Mouse (Mus musculus): Measurements from ENCODE around the gene Tlx2. TPM values are rescaled to one million over a fixed set of nuclear protein-coding genes. Genes with fewer than 3 reads are reported as not detected.

Gene Tlx2
- polyA plus RNA-seq, 1 experiment from 2014 or later, result not detected

DNA sequence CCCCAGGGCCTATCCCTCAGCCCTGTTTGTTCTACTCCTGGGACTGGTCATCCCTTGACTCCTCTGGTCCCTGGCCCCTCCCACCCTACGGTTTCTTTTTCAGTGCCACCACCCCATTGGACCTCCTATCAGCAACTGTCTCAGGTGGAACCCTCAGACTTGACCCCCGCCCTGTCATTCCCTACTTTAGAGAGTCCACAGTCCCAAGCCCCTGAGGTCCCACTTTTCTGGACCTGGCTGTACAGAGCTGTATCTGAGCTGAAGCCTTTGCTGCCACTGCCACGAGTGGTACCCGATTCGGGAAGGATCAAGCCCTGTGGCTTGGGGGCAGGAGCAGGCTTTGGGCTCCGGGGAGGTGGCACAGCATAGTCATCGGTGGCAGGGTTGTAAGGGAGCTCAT is 39.0 kb downstream of the Tlx2 start:
- Histone ChIP-seq H3K4me2 (no peak overlapping the region), H3K4me3 (no peak overlapping the region), H3K36me3 (0 out of 2 replicates have a peak, but pooled peaks cover 4% of the 10 kb centered on the region), H3K9me3 (no peaks in the 10 kb centered on the region), H3K4me1 (peaks cover 61% of the 10 kb centered on the region), H3K27ac (no peak overlapping the region), H3K9ac (no peak overlapping the region), H3K27me3 (peaks cover 8% of the 10 kb centered on the region)
- WGBS, result 69% methylated on average over 7 of the region's 7 CpGs
- no peak for ATAC-seq (ENCODE audit: insufficient number of reproducible peaks, low FRiP score, low TSS enrichment, low read depth)

DNA sequence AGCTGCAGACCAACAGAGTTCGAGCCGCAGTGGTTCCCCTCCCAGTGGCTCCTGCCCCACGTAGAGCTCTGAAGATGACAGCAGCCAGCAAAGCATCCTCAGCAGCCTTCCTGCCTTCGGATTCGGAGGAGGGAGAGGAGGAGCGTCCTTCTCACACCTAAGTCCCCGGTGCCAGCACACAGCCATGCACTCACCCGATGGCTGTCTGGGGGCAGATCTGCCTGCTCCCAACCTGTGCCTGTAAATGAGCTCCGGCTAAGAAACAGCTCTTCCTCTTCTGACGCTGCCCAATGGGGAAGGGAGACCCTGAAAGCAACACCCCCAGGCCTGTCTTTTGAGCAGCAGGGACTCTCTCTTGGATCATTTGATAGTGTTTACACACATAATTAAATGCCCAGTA is 40.3 kb downstream of the Tlx2 start:
- Histone ChIP-seq H3K4me1 (peaks cover 51% of the 10 kb centered on the region), H3K4me2 (no peak overlapping the region), H3K4me3 (no peak overlapping the region), H3K9me3 (no peaks in the 10 kb centered on the region), H3K9ac (no peak overlapping the region), H3K27ac (no peak overlapping the region), H3K36me3 (0 out of 2 replicates have a peak, but pooled peaks cover 4% of the 10 kb centered on the region), H3K27me3 (peaks cover 8% of the 10 kb centered on the region)
- WGBS, result 32% methylated on average over 10 of the region's 10 CpGs
- no peak for ATAC-seq (ENCODE audit: insufficient number of reproducible peaks, low FRiP score, low TSS enrichment, low read depth)

DNA sequence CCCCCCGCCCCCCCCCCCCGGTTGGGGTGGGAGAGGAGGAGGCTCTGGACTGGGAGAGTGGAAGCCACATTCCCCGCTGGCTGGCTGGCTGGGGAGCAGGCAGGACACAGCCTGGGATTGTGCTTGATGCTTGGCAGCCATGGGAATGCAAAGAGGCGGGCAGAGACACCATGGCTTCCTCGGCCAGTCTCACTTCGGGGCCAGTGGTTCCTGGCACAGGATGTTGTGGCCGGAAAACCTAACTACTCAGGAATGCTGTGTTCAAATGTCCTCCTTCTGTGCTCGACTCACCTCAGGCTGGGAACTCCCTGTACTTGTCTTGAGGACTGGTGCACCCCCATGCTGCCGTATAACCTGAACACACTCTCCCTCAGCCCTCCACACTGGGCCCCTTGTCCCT is 42.4 kb downstream of the Tlx2 start:
- H3K27ac ChIP-seq, result peak overlapping the region; percentile 59; the same call in 1 of the 2 replicates
- no peak overlapping the region for H3K9ac ChIP-seq
- WGBS, result 38% methylated on average over 7 of the region's 9 CpGs
- 0 out of 2 replicates have a peak, but pooled peaks cover 4% of the 10 kb centered on the region for H3K36me3 ChIP-seq
- peaks cover 41% of the 10 kb centered on the region for H3K4me1 ChIP-seq
- no peak overlapping the region for H3K4me2 ChIP-seq
- peak; percentile 68 for ATAC-seq (ENCODE audit: insufficient number of reproducible peaks, low FRiP score, low TSS enrichment, low read depth)
- H3K9me3 ChIP-seq, result no peaks in the 10 kb centered on the region
- H3K27me3 ChIP-seq, result peaks cover 8% of the 10 kb centered on the region
- H3K4me3 ChIP-seq, result no peak overlapping the region

DNA sequence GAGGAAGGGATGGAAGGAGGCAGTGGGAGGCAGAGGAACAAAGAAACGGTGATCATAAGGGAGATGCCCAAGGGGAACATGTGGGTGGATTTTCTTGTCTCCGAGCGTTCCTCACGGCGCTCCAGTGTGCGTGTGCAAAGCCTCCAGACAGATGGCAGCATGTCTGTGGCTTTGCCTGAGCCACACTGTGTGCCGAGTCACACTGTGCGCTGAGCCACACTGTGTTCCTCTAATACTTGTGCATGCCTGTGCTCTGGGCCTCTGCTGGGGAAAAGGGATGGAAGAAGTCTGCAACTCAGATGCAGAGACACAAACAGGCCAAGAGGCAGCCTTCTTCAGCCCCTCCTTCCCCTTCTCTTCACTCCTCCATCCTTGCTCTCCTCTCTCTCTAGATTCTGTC is 42.8 kb downstream of the Tlx2 start:
- Histone ChIP-seq H3K27me3 (peaks cover 8% of the 10 kb centered on the region), H3K27ac (peak overlapping the region; percentile 19; the same call in 1 of the 2 replicates), H3K9me3 (no peaks in the 10 kb centered on the region), H3K4me3 (no peak overlapping the region), H3K4me1 (peaks cover 37% of the 10 kb centered on the region), H3K9ac (no peak overlapping the region), H3K4me2 (no peak overlapping the region), H3K36me3 (0 out of 2 replicates have a peak, but pooled peaks cover 4% of the 10 kb centered on the region)
- WGBS, result 79% methylated on average over 8 of the region's 8 CpGs
- ATAC-seq (ENCODE audit: insufficient number of reproducible peaks, low FRiP score, low TSS enrichment, low read depth), result no peak

DNA sequence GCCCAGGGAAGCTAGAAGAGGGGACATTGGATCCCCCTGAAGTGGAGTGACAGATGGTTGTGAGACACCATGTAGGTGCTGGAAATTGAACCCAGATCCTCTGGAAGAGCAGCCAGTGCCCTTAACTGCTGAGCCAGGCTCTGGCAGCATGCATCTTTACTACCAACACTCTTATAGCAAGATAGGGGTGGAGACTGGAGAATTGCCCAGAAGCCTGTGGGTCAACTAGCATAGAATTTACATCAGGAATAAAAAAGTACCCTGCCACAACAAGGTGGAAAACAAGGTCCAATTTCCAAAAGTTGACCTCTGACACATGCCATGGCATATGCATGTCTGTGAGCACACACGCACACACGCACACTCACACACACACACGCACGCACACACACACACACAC is 44.9 kb downstream of the Tlx2 start:
- no peaks in the 10 kb centered on the region for H3K9me3 ChIP-seq
- no peak overlapping the region for H3K4me2 ChIP-seq
- no peak overlapping the region for H3K27ac ChIP-seq
- peaks cover 21% of the 10 kb centered on the region for H3K4me1 ChIP-seq
- no peak overlapping the region for H3K9ac ChIP-seq
- ATAC-seq (ENCODE audit: insufficient number of reproducible peaks, low FRiP score, low TSS enrichment, low read depth), result no peak
- no peaks in the 10 kb centered on the region for H3K36me3 ChIP-seq
- H3K4me3 ChIP-seq, result no peak overlapping the region
- 95% methylated on average over 4 of the region's 4 CpGs for WGBS
- no peaks in the 10 kb centered on the region for H3K27me3 ChIP-seq

DNA sequence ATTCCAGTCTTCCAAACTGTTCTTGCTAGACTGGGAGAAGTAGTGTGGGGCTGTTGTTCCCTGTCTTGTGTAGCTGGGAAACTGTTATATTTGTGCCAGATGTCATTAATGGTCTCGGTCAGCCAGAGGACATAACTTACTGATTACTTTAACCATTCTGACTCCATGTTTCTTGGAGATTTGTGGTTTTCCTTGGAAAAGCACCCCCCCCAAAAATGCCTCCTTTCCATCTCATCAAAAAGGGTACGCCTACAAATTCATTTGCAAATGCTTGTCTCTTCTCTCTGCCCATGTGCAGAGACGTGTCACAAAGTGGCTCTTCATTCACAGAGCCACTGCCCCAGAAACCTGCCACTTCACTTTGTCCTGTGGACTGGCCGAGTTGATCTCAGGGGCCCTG is 45.7 kb downstream of the Tlx2 start:
- peaks cover 15% of the 10 kb centered on the region for H3K4me1 ChIP-seq
- H3K27ac ChIP-seq, result no peak overlapping the region
- H3K36me3 ChIP-seq, result no peaks in the 10 kb centered on the region
- no peaks in the 10 kb centered on the region for H3K27me3 ChIP-seq
- no peak overlapping the region for H3K9ac ChIP-seq
- H3K9me3 ChIP-seq, result no peaks in the 10 kb centered on the region
- no peak overlapping the region for H3K4me2 ChIP-seq
- ATAC-seq (ENCODE audit: insufficient number of reproducible peaks, low FRiP score, low TSS enrichment, low read depth), result no peak
- H3K4me3 ChIP-seq, result no peak overlapping the region
- 58% methylated on average over 4 of the region's 4 CpGs for WGBS

DNA sequence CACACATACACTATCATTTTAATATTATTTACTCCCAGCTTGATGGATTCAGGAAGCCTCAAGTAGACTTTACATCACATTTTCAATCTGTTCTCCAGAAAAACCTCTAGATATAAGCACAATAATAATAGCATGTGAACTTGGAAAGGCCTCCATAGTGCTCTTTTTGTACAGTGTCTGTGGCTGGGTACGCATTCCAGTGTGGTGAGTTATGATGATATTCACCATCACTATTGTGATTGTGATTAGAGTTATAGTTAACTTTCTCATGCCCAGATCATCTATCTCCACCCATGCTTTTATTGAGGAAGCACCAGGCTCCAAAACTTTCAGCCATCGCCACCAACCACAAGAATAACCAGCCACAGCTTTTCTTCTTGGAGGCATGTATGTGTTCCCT is 46.3 kb downstream of the Tlx2 start:
- Histone ChIP-seq H3K4me3 (no peak overlapping the region), H3K4me1 (peaks cover 9% of the 10 kb centered on the region), H3K9ac (no peak overlapping the region), H3K36me3 (no peaks in the 10 kb centered on the region), H3K9me3 (no peaks in the 10 kb centered on the region), H3K27me3 (no peaks in the 10 kb centered on the region), H3K4me2 (no peak overlapping the region), H3K27ac (no peak overlapping the region)
- WGBS, result 88% methylated on average over 2 of the region's 2 CpGs
- no peak for ATAC-seq (ENCODE audit: insufficient number of reproducible peaks, low FRiP score, low TSS enrichment, low read depth)

DNA sequence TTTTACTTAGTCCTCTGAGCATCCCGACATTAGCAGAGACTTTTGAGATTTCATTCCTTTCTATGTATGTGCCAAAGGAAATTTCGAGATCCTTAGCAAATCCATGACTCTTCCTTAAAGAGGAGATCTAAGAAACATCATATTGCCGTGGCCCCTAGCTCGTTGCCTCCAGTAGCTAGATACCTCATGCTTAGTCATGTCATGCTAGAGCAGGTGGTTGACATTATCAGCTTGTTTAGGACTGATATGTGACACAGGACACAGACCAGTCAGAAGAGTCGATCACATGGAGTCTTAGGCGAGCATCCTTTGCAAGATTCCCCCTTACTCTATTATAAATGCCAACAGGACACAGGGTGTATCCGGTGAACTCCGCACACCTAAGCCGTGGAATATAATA is 47.1 kb downstream of the Tlx2 start:
- no peak overlapping the region for H3K4me3 ChIP-seq
- ATAC-seq (ENCODE audit: insufficient number of reproducible peaks, low FRiP score, low TSS enrichment, low read depth), result no peak
- no peak overlapping the region for H3K4me2 ChIP-seq
- H3K27ac ChIP-seq, result no peak overlapping the region
- H3K36me3 ChIP-seq, result no peaks in the 10 kb centered on the region
- peaks cover 6% of the 10 kb centered on the region for H3K4me1 ChIP-seq
- H3K9ac ChIP-seq, result no peak overlapping the region
- WGBS, result 84% methylated on average over 9 of the region's 9 CpGs
- no peaks in the 10 kb centered on the region for H3K9me3 ChIP-seq
- no peaks in the 10 kb centered on the region for H3K27me3 ChIP-seq

DNA sequence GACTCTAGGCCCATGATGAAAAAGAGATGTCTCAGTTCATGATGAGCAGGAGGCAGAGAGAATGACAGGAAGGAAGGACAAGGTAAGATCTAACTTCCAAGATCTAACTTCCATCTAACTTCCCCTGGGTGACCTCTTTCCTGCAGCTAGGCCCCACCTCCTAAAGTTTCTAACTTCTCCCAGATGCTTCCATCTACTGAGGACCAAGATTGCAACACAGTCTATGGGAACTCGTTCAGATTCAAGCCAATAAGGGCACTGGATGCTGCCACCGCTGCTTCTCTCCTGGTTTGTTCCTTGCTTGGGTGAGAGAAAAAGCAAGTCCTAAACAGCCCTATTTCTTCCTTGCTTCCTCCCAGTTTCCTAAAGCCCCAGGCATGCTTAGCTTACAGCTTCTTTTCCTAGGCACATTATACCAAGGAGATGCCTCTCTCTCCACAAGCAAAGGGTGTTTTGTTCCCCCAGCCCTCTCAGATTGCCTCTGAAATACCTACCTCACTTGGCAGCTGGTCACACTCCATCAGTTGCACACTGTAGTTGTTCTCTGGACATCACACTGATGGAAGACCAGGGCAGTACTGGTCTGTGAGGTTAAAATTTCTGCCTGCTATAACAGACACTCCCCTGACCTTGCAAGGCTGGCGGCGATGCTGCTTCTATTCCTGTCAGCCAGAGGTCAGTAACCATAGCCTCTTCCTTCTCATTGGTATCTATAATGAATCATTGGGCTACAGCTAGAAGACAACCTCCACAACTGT is 49.1 kb downstream of the Tlx2 start:
- no peaks in the 10 kb centered on the region for H3K9me3 ChIP-seq
- no peak overlapping the region for H3K4me3 ChIP-seq
- H3K4me2 ChIP-seq, result no peak overlapping the region
- 0 out of 2 replicates have a peak, but pooled peaks cover 5% of the 10 kb centered on the region for H3K4me1 ChIP-seq
- ATAC-seq (ENCODE audit: insufficient number of reproducible peaks, low FRiP score, low TSS enrichment, low read depth), result no peak
- WGBS, result 79% methylated on average over 4 of the region's 4 CpGs
- no peaks in the 10 kb centered on the region for H3K36me3 ChIP-seq
- H3K27me3 ChIP-seq, result no peaks in the 10 kb centered on the region
- no peak overlapping the region for H3K9ac ChIP-seq
- H3K27ac ChIP-seq, result no peak overlapping the region

DNA sequence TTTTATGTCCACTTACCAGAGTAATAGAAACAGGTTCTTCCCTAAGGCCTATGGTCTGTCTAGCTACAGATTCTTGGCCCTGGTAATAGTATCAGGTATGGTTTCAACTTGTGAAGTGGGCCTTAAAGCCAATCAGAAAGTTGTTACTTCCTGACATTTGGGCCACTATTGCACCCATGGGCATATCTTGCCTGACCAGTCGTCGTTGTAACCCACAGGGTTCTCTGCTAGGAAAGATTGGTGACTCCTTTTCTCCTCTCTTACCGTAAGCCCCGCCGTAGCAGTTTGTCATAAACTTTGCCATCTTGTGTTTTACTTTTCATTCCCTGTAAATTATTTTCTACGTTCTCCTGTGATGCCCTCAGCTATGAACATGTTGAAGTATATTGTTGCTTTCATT is 50.0 kb downstream of the Tlx2 start:
- Histone ChIP-seq H3K4me3 (no peak overlapping the region), H3K4me1 (0 out of 2 replicates have a peak, but pooled peaks cover 5% of the 10 kb centered on the region), H3K27me3 (no peaks in the 10 kb centered on the region), H3K36me3 (no peaks in the 10 kb centered on the region), H3K4me2 (no peak overlapping the region), H3K27ac (no peak overlapping the region), H3K9ac (no peak overlapping the region), H3K9me3 (no peaks in the 10 kb centered on the region)
- ATAC-seq (ENCODE audit: insufficient number of reproducible peaks, low FRiP score, low TSS enrichment, low read depth), result no peak
- WGBS, result 83% methylated on average over 6 of the region's 6 CpGs

DNA sequence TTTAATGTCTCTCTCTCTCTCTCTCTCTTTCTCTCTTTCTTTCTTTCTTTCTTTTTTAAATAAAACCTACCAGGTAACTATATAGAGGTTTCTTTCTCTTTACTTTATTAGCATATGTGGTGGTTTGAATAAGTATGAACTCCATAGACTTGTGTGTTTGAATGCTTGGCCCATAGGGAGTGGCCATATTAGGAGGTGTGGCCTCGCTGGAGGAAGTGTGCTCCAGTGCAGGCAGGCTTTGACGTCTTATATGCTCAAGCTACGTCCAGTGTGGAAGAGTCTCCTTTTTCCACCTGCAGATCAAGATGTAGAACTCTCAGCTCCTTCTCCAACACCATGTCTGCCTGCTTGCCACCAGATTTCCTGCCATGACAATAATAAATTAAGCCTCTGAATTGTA is 51.0 kb downstream of the Tlx2 start:
- H3K4me3 ChIP-seq, result no peak overlapping the region
- H3K9me3 ChIP-seq, result no peaks in the 10 kb centered on the region
- H3K9ac ChIP-seq, result no peak overlapping the region
- H3K4me1 ChIP-seq, result 0 out of 2 replicates have a peak, but pooled peaks cover 5% of the 10 kb centered on the region
- no peaks in the 10 kb centered on the region for H3K27me3 ChIP-seq
- no peak overlapping the region for H3K4me2 ChIP-seq
- no peak overlapping the region for H3K27ac ChIP-seq
- WGBS, result 61% methylated on average over 3 of the region's 3 CpGs
- no peak for ATAC-seq (ENCODE audit: insufficient number of reproducible peaks, low FRiP score, low TSS enrichment, low read depth)
- H3K36me3 ChIP-seq, result no peaks in the 10 kb centered on the region

Data from limb, embryonic 15.5 days (tissue).